Mouse (Mus musculus): ENCODE data around the gene 5530400C23Rik. TPM values are rescaled to one million over a fixed set of nuclear protein-coding genes. Genes with fewer than 3 reads are reported as not detected.
"Not testable (repeated sequence)": the region's sequence is repeated elsewhere in the genome, so short reads cannot be mapped to it uniquely, and the experiment has no call there.

5530400C23Rik gene
- polyA plus RNA-seq (2014; fragmentation: Nextera tagmentation; extraction: Ambion mirVana): not detected in 2 replicates

DNA sequence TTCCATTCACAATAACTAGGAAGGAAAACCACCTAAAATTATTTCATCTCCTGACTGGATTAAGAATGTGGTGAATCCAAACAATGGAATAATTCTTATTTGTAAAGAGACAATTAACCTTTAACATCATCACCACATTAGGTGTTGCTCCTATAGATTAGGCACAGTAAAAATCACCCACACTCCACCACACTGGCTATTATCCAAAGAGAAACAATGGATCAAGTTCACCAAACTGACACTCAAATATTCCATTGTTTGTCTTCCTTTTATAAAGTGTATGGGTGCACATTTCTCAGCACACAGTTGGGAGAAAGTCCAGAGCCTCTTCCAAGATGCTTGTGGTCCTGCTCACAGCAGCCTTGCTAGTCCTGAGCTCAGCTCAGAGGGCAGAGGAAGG, at the start of gene 5530400C23Rik:
Gene 5530400C23Rik (plus strand): TSS at position 301 of the 400 bp plus-strand sequence.
- ATAC-seq (replicated peaks; ENCODE audit: low FRiP score, low TSS enrichment, low read depth); H3K27me3 ChIP-seq (replicated peaks; ENCODE audit: control insufficient read depth, insufficient read depth, low read length); H3K36me3 ChIP-seq (ENCODE audit: control insufficient read depth, insufficient read depth, low read length); H3K4me3 ChIP-seq (ENCODE audit: low read depth, low read length); H3K4me2 ChIP-seq (ENCODE audit: low read length); H3K9me3 ChIP-seq (ENCODE audit: control insufficient read depth, low read length); H3K9ac ChIP-seq (ENCODE audit: low read length); H3K4me1 ChIP-seq (replicated peaks; ENCODE audit: control insufficient read depth, insufficient read depth, low read length); H3K27ac ChIP-seq (ENCODE audit: low read depth); DNase-seq (ENCODE audit: low spot score): not testable (repeated sequence)

GRCm38 (mm10) chr6:133305952-133306715, 14.1 kb downstream of the 5530400C23Rik start:
- Histone ChIP-seq H3K36me3 (ENCODE audit: control insufficient read depth, insufficient read depth, low read length) (no peaks in the 10 kb centered on the region), H3K4me2 (ENCODE audit: low read length) (no peak overlapping the region), H3K4me3 (ENCODE audit: low read depth, low read length) (no peak overlapping the region), H3K4me1 (replicated peaks; ENCODE audit: control insufficient read depth, insufficient read depth, low read length) (no peaks in the 10 kb centered on the region), H3K27ac (ENCODE audit: low read depth) (no peak overlapping the region), H3K9ac (ENCODE audit: low read length) (no peak overlapping the region), H3K27me3 (replicated peaks; ENCODE audit: control insufficient read depth, insufficient read depth, low read length) (no peaks in the 10 kb centered on the region), H3K9me3 (ENCODE audit: control insufficient read depth, low read length) (no peaks in the 10 kb centered on the region)
- ATAC-seq (replicated peaks; ENCODE audit: low FRiP score, low TSS enrichment, low read depth) (no peak), DNase-seq (ENCODE audit: low spot score) (no peak)
- 79% methylated on average over 3 of the region's 3 CpGs for WGBS

- 96% methylated on average over 2 of the region's 2 CpGs for WGBS
- ATAC-seq (replicated peaks; ENCODE audit: low FRiP score, low TSS enrichment, low read depth): not testable (repeated sequence)
Observed at GRCm38 (mm10) chr6:133313896-133314295, 21.9 kb downstream of the 5530400C23Rik start.

GRCm38 (mm10) chr6:133338535-133338934, 46.5 kb downstream of the 5530400C23Rik start:
- Histone ChIP-seq H3K36me3 (ENCODE audit: control insufficient read depth, insufficient read depth, low read length) (no peaks in the 10 kb centered on the region), H3K4me2 (ENCODE audit: low read length) (no peak overlapping the region), H3K4me3 (ENCODE audit: low read depth, low read length) (no peak overlapping the region), H3K9me3 (ENCODE audit: control insufficient read depth, low read length) (no peaks in the 10 kb centered on the region), H3K27ac (ENCODE audit: low read depth) (no peak overlapping the region), H3K4me1 (replicated peaks; ENCODE audit: control insufficient read depth, insufficient read depth, low read length) (no peaks in the 10 kb centered on the region), H3K27me3 (replicated peaks; ENCODE audit: control insufficient read depth, insufficient read depth, low read length) (no peaks in the 10 kb centered on the region), H3K9ac (ENCODE audit: low read length) (no peak overlapping the region)
- WGBS: 67% methylated on average over 1 of the region's 1 CpGs
- no peak for DNase-seq (ENCODE audit: low spot score)
- no peak for ATAC-seq (replicated peaks; ENCODE audit: low FRiP score, low TSS enrichment, low read depth)

More at GRCm38 (mm10) chr6:133313896-133314295, 21.9 kb downstream of the 5530400C23Rik start:
- not testable (repeated sequence) for H3K4me1 ChIP-seq (replicated peaks; ENCODE audit: control insufficient read depth, insufficient read depth, low read length); H3K27ac ChIP-seq (ENCODE audit: low read depth); H3K36me3 ChIP-seq (ENCODE audit: control insufficient read depth, insufficient read depth, low read length); H3K9me3 ChIP-seq (ENCODE audit: control insufficient read depth, low read length); DNase-seq (ENCODE audit: low spot score); H3K4me3 ChIP-seq (ENCODE audit: low read depth, low read length); H3K9ac ChIP-seq (ENCODE audit: low read length); H3K4me2 ChIP-seq (ENCODE audit: low read length); H3K27me3 ChIP-seq (replicated peaks; ENCODE audit: control insufficient read depth, insufficient read depth, low read length)

DNA sequence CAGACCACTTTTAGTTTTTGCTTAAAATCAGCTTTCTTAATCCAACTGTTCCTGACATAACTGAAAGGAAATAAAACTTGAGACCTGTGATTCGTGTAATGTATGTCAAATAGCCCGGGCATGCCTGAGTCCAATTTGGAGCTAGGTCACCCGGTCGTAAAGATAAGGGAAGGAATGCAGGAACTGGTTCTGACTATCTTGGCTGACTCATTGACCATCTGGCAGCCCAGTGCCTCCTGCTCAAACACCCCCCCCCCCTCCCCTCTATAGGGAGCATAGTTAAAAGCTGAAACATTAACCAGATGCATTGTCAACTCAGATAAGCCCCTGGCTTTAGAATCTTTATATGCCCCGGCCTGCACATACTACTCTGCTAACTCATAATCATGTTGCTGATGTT, 49.7 kb downstream of the 5530400C23Rik start:
- DNase-seq (ENCODE audit: low spot score): not testable (repeated sequence)

More for the DNA sequence above, 49.7 kb downstream of the 5530400C23Rik start:
- H3K9ac ChIP-seq (ENCODE audit: low read length); H3K4me1 ChIP-seq (replicated peaks; ENCODE audit: control insufficient read depth, insufficient read depth, low read length); H3K9me3 ChIP-seq (ENCODE audit: control insufficient read depth, low read length); H3K27ac ChIP-seq (ENCODE audit: low read depth); H3K4me3 ChIP-seq (ENCODE audit: low read depth, low read length); H3K27me3 ChIP-seq (replicated peaks; ENCODE audit: control insufficient read depth, insufficient read depth, low read length); H3K36me3 ChIP-seq (ENCODE audit: control insufficient read depth, insufficient read depth, low read length); H3K4me2 ChIP-seq (ENCODE audit: low read length): not testable (repeated sequence)
- peak; percentile 75 for ATAC-seq (replicated peaks; ENCODE audit: low FRiP score, low TSS enrichment, low read depth)
- 19% methylated on average over 5 of the region's 5 CpGs for WGBS

Other genes with a start within 250 kb of the 5530400C23Rik start
- gene Tas2r140, start 236.4 kb upstream of the 5530400C23Rik start, polyA plus RNA-seq (2014; fragmentation: Nextera tagmentation; extraction: Ambion mirVana): not detected in 2 replicates
- gene Smim10l1, start 187.3 kb upstream of the 5530400C23Rik start, polyA plus RNA-seq (2014; fragmentation: Nextera tagmentation; extraction: Ambion mirVana): 61.8 and 65.0 TPM in 2 replicates